Mouse (Mus musculus) gastrocnemius, adult 2 months (tissue): Measurements from ENCODE around the gene Clpsl2. TPM values are rescaled to one million over a fixed set of nuclear protein-coding genes. Genes with fewer than 3 reads are reported as not detected.
A peak's percentile ranks its signal among the peaks of the same experiment; 100 is the strongest.
"Not testable (repeated sequence)": the region's sequence is repeated elsewhere in the genome, so short reads cannot be mapped to it uniquely, and the experiment has no call there.

Experiments used
- DNase-seq: peaks from one replicate; pipeline ENCODE4 v3.0.0; 2022
- H3K27ac ChIP-seq: fragments of 200-600 bp; 2 replicates; pipeline ENCODE4 v1.8.1; 2022; ENCODE audit warnings: mild to moderate bottlenecking
- H3K4me3 ChIP-seq: fragments of 200-600 bp; 2 replicates; pipeline ENCODE4 v1.8.1; 2022; ENCODE audit warnings: mild to moderate bottlenecking, moderate library complexity
- CTCF ChIP-seq: fragments of 200-600 bp; IDR thresholded peaks from 2 replicates; pipeline ENCODE4 v1.8.1; 2022; ENCODE audit warnings: antibody characterized with exemption, mild to moderate bottlenecking, moderate library complexity
- intact Hi-C: fragments of 180-260 bp; cut with DNase I; formaldehyde crosslinking; loops from one replicate; pipeline ENCODE4 v1.15.1; 2025
- total RNA-seq, 2 experiments: library from RNA; stranded (reverse); gene quantifications; 2 replicates each; pipeline ENCODE4 v1.2.3; 2021

Clpsl2 gene
- total RNA-seq, 2 experiments from 2014 or later, result not detected

DNA sequence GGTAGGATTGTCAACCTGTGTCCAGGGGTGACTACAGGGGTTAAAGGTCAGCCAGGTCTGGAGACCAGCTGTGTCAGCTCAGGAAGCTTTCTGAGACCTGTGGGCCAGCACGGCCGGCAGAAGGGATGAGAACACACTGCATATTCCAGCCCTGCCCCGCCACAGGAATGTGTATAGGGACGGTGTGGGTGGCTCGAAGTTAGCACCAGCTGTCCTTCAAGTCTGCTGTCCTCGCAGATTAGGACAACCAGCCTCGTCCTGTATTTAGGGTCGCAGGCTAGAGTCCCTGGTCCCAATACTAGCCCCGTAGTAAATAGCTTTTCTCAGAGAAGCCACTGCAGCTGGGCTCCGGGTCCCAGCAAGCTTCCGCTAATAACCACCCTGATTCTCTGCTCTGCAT is 661 bp upstream of the Clpsl2 start:
- DNase-seq, result no peak
- Histone ChIP-seq H3K27ac (no peak overlapping the region), H3K4me3 (no peak overlapping the region)
- TF ChIP-seq CTCF, result no peak
- intact Hi-C loops, result no loop called here

DNA sequence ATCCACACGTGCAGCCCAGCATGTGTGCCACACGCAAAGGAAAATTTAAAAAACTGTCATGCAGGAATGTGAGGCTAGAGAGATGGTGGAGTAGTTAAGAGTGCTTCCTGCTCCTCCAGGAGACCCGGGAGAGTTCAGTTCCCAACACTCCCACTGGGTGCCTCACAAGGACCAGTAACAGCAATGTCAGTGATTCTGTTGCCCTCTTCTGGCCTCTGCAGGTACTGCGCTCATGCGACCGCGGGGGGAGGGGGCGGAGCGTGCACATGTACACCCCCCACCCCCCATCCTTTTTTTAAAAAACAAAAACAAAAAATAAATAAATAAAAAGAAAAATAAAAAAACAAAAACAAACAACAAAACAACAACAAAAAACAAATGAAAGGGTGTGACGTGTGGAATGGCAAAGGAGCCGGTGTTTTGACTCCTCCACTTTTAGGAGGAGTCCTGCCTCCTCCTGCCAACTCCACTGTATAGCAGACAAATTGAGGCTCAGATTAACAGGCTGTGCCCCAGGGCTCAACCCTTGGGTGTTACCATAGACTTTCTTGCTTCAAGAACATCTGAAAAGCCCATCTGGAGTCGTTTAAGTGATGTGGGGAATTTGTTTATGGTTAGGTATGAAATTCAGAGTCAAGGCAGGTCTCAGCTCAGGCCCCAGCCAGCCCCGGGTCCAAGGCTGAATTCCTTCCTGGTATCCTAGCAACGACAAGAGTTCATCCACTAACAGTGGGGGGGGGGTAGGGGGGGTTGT is 4.0 kb downstream of the Clpsl2 start:
- peak; percentile 94 for TF ChIP-seq CTCF
- intact Hi-C loops, result loop anchor here (10.0 kb wide), 1 partner anchor 348 kb away; the partner anchor contains the start of gene Def6
- Histone ChIP-seq H3K27ac (no peak overlapping the region), H3K4me3 (no peak overlapping the region)
- DNase-seq, result peak; percentile 70

DNA sequence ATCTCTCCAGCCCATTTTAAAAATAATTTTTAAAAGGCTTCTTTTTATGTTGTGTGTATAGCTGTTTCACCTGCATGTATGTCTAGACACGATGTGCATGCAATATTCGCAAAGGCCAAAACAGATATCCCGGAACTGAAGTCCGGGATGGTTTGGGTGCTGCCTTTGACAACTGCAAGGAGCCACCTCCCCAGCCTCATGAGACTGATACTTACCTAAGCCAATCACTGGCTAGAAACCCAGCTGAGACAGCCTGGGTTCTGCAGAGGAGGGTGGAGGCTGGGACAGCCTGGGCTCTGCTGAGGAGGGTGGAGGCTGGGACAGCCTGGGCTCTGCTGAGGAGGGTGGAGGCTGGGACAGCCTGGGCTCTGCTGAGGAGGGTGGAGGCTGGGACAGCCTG is 4.8 kb downstream of the Clpsl2 start:
- H3K27ac ChIP-seq, result not testable (repeated sequence)
- intact Hi-C loops, result loop anchor here (10.0 kb wide), 1 partner anchor 349 kb away; the partner anchor contains the start of gene Def6

DNA sequence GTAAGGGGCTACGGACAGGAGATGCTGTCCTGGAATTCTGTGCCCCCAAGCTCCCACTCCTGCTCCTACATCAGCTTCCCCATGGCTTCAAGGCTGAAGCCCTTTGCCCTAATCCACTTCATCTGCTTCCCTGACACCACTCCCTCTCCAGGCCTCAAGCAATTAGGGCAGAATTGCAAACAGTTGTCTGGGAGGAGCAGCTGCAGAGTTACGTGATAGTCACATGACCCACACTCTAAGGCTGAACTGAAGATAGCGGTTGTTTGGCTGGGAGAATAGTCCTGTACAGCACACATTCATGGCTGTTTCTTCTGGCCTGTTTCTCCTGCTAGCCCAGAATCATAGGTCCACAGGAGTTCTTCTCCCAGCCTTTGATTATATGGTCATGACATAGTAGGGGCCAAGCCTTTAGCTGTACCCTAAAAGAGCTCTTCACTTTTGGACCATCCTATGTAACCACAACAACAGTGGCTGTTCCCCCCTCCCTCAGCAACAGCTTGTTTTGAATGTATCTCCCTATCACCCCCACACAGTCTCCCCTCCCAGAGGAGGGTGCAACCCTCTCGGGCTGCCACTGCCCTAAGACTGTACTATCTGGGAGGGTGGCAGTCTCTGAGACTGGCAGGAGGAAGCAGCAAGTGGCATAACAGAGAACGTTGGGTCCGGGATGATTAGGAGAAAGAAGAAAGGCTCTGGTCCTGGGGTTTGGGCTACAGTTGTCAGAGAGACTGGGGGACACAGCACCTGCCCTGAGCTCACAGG is 7.6 kb downstream of the Clpsl2 start:
- Histone ChIP-seq H3K27ac (no peak overlapping the region), H3K4me3 (no peak overlapping the region)
- TF ChIP-seq CTCF, result no peak
- intact Hi-C loops, result loop anchor here (10.0 kb wide), 1 partner anchor 352 kb away; the partner anchor contains the start of gene Def6
- DNase-seq, result no peak

More for the DNA sequence above, 4.8 kb downstream of the Clpsl2 start:
- H3K4me3 ChIP-seq, DNase-seq: not testable (repeated sequence)

GRCm38 (mm10) chr17:28557772-28558171 is 8.6 kb downstream of the Clpsl2 start:
- no peak for DNase-seq
- no peak overlapping the region for H3K27ac ChIP-seq
- no peak overlapping the region for H3K4me3 ChIP-seq
- TF ChIP-seq CTCF, result no peak
- intact Hi-C loops, result loop anchor here (10.0 kb wide), 1 partner anchor 353 kb away; the partner anchor contains the start of gene Def6

DNA sequence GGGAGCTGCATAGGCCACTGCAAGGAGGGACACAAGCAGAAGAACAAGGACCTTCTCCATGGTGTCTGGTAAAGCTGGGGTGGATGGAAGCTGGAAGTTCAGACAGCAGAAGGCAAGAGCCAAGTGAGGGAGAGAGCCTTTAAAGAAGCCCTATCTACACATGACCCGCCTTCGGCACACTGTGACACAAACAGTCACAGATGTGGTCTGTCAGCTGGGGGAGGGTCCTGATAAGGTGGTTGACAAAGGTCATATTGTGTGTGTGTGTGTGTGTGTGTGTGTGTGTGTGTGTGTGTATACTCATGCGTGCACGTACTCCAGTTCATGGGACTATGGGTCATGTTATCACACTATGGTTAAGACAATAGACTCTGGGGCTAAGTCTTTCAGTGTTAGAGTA is 11.4 kb downstream of the Clpsl2 start, which contains the start of gene Clps:
Gene Clps (minus strand): TSS at position 169 of the 400 bp plus-strand sequence.
- intact Hi-C loops, result no loop called here
- no peak for DNase-seq
- TF ChIP-seq CTCF, result no peak
- no peak within 1 kb of the TSS for H3K4me3 ChIP-seq
- H3K27ac ChIP-seq, result no peak within 1 kb of the TSS

DNA sequence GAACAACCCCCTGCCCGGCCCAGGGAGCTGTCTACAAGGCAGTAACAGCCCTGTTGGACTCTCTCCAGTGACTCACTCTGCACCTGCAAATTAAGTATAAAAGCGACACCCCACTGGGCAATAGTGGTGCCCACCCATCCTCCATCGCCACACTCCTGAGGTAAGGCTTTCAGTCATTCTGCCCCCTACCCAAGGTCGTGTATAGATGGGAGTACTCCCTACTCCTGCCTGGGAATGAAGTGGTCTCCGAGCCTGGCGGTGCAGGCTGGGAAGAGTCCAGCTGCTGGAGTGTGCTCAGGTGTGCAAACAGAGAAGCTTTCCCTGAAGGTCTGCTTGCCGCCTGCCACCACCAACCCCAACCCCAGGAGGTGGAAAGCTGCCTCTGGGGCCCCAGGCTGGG is 12.4 kb downstream of the Clpsl2 start:
- Histone ChIP-seq H3K4me3 (no peak overlapping the region), H3K27ac (no peak overlapping the region)
- DNase-seq, result no peak
- intact Hi-C loops, result no loop called here
- TF ChIP-seq CTCF, result no peak

- Histone ChIP-seq H3K27ac (no peak overlapping the region), H3K4me3 (no peak overlapping the region)
- no peak for DNase-seq
- intact Hi-C loops, result no loop called here
- no peak for TF ChIP-seq CTCF
Measured at GRCm38 (mm10) chr17:28565181-28565580, 16.0 kb downstream of the Clpsl2 start.

DNA sequence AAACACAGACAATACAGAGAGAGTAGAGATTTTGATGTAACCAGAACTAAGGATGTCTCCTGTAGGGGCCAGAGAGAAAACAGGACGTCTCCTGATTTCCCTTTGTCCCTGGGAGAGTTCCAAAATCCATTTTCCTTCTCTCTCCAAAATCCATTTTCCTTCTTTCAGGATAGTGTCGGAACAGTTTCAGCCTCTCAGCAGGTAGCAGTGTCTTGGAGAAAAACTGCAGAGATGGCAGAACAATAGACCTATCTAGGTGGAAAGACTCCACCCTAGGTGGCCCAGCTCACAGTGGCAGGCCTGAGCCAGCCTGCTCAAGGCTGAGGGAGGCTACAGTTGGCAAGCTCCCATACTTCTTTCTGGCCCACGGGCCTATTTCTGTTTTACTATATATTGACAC is 18.3 kb downstream of the Clpsl2 start:
- intact Hi-C loops, result no loop called here
- DNase-seq, result no peak
- Histone ChIP-seq H3K27ac (no peak overlapping the region), H3K4me3 (no peak overlapping the region)
- no peak for TF ChIP-seq CTCF

DNA sequence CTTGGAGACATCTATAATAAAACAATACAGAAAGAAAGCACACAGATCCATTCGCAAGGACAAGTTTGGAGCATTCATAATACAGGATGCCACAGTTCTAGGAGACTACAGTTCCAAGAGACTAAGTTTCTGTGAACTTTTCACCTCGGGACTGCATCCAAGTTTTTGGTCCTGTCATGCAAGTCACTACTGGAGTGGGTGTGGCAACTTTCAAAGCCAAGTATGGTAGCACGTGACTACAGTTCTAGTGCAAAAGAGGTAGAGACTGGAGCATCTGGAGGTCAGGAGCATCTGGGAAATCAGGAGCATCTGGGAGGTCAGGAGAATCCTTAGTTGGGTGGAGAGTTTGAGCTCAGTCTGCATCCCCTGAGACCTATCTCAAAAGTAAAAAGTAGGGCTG is 22.7 kb downstream of the Clpsl2 start:
- Histone ChIP-seq H3K4me3 (no peak overlapping the region), H3K27ac (no peak overlapping the region)
- TF ChIP-seq CTCF, result no peak
- DNase-seq, result no peak
- intact Hi-C loops, result no loop called here

GRCm38 (mm10) chr17:28572521-28572920 is 23.3 kb downstream of the Clpsl2 start:
- H3K4me3 ChIP-seq, result no peak overlapping the region
- H3K27ac ChIP-seq, result no peak overlapping the region
- no peak for TF ChIP-seq CTCF
- intact Hi-C loops, result no loop called here
- DNase-seq, result no peak

DNA sequence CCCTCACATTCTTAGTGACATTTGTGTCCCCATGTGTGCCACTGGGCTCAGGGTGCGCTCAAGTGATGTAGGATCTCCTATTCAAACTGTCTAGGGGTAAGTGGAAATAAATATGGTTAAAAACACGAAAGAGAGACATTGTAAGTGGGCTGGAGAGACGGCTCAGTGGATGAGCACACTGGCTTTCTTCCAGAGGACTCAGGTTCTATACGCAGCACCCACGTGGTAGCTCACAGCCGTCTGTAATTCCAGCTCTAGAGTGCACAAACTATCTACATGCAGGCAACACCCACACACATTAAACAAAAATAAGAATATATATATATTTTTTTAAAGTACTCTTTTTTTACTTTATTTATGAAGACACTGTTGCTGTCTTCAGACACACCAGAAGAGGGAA is 23.7 kb downstream of the Clpsl2 start:
- DNase-seq, result no peak
- H3K27ac ChIP-seq, result no peak overlapping the region
- no peak overlapping the region for H3K4me3 ChIP-seq
- TF ChIP-seq CTCF, result no peak
- intact Hi-C loops, result no loop called here
